11 mouse cellular contexts compared by ENCODE assay signal in the genomic region with DNA sequence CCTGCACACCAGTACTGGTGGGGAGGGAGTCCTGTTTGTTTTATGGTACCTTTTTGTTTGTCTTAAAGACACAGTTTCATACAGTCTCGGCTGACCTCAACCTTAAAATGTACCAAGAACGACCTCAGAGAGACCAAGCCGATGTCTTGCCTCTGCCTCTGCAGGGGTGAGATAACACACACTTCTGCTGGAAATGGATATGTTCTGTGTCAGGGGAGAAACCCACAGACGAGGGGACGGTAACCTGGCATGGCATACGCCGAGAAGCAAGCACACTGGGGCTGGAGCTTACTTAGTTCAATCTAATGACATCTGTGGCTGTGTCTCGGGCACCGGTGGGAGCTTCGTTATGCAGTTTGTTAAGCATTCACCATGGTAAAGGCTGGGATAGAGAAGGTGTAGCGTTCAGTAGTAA. TPM values are rescaled to one million over a fixed set of nuclear protein-coding genes. Genes with fewer than 3 reads are reported as not detected.
A peak's percentile ranks its signal among the peaks of the same experiment; 100 is the strongest.
DNase-seq lines count a peak whose midpoint lies in the region; ATAC-seq lines count a peak whose summit lies in the region.
"Had no signal": no experiment of that assay in that cellular context is flagged by ENCODE, and none has a peak within 500 bp of the region (broad histone marks: within the 10 kb centered on the region; RNA-seq: fewer than 3 reads in every experiment).

No protein-coding gene starts in this region.

- no peaks in the 10 kb centered on the region for H3K27me3 ChIP-seq in lung, embryonic 15.5 days
- no peaks in the 10 kb centered on the region for H3K27me3 ChIP-seq in erythroblast, embryonic 14.5 days (ENCODE audit: control insufficient read depth)
- H3K27me3 ChIP-seq: Patski had no signal

- no peak for DNase-seq in lung, adult 18-20 months
- peak; percentile 93 for DNase-seq in MEL-GATA-1-ER (ENCODE audit: extremely low read depth, low read depth)
- DNase-seq in adrenal gland, adult 8-10 months, result no peak
- no peak for DNase-seq in cerebellum, postnatal 36 days
- DNase-seq in gastrocnemius, adult 8-10 months (ENCODE audit: low spot score in 2 of 2), result no peak
- DNase-seq: gastrocnemius, postnatal 10 days; kidney, adult 11 months had no signal

- H3K4me3 ChIP-seq in lung, embryonic 15.5 days, result no peak overlapping the region
- peak overlapping the region; percentile 53 for H3K4me3 ChIP-seq in erythroblast, embryonic 14.5 days (replicated peaks)
- no peak overlapping the region for H3K4me3 ChIP-seq in macrophage (ENCODE audit: inconsistent target)

- H3K36me3 ChIP-seq in lung, embryonic 15.5 days, result no peaks in the 10 kb centered on the region
- H3K36me3 ChIP-seq in erythroblast, embryonic 14.5 days (ENCODE audit: control insufficient read depth), result peaks cover 5% of the 10 kb centered on the region; the same call in 1 of the 2 replicates
- H3K36me3 ChIP-seq in macrophage (ENCODE audit: inconsistent target), result no peaks in the 10 kb centered on the region

- 32% methylated on average over 11 of the region's 11 CpGs for WGBS in lung, embryonic 15.5 days
- 38% methylated on average over 10 of the region's 11 CpGs for WGBS in macrophage (ENCODE audit: missing documents)

- no peaks in the 10 kb centered on the region for H3K9me3 ChIP-seq in lung, embryonic 15.5 days
- H3K9me3 ChIP-seq in erythroblast, embryonic 14.5 days (ENCODE audit: control insufficient read depth, low read length), result no peaks in the 10 kb centered on the region

- H3K4me2 ChIP-seq in lung, embryonic 15.5 days, result no peak overlapping the region; the same call in 1 of the 2 replicates

- H3K9ac ChIP-seq in lung, embryonic 15.5 days, result no peak overlapping the region

- no peak for ATAC-seq in lung, embryonic 15.5 days (ENCODE audit: borderline replicate concordance, extremely low read depth, low FRiP score, low TSS enrichment)
- ATAC-seq: Patski had no signal

- H3K4me1 ChIP-seq in lung, embryonic 15.5 days, result peaks cover 33% of the 10 kb centered on the region
- H3K4me1 ChIP-seq in erythroblast, embryonic 14.5 days (ENCODE audit: control insufficient read depth), result peaks cover 85% of the 10 kb centered on the region

- peak overlapping the region; percentile 68 for H3K27ac ChIP-seq in lung, embryonic 15.5 days
- peak overlapping the region; percentile 31 for H3K27ac ChIP-seq in macrophage

- no peaks in the 10 kb centered on the region for H3K79me2 ChIP-seq in macrophage (ENCODE audit: inconsistent target)

RNA-seq across cellular contexts. Expression of gene Ina, which starts 30.5 kb away (rescaled TPM):
- 1.0 and 2.3 TPM in 2 replicates for polyA plus RNA-seq in lung, embryonic 15.5 days (2015; fragmentation: Nextera tagmentation; extraction: Ambion mirVana)
- not detected in 2 replicates for polyA plus RNA-seq in erythroblast, embryonic 14.5 days (2012)
- total RNA-seq in macrophage (2018; cell fraction: chromatin; rRNA removed), result not detected
- total RNA-seq in macrophage (2018; cell fraction: cytosol; rRNA removed), result not detected
- not detected for total RNA-seq in macrophage (2018; cell fraction: nucleus; rRNA removed)
- polyA plus RNA-seq in macrophage (2018), result not detected in 3 replicates
- total RNA-seq in adrenal gland, adult 8-10 months (2022), result 1 to 10 TPM; 6.1 to 9.9 (median 7.6) TPM
- not detected for total RNA-seq in gastrocnemius, adult 8-10 months (2022)

RNA-seq across cellular contexts. Expression of gene Nt5c2, which starts 31.0 kb away (rescaled TPM):
- polyA plus RNA-seq in lung, embryonic 15.5 days (2015; fragmentation: Nextera tagmentation; extraction: Ambion mirVana), result 85.4 and 86.0 TPM in 2 replicates
- polyA plus RNA-seq in erythroblast, embryonic 14.5 days (2012), result 0.55 and 0.66 TPM in 2 replicates
- total RNA-seq in macrophage (2018; cell fraction: chromatin; rRNA removed), result 100 to 1,000 TPM in 17 of 26 experiments, 10 to 100 TPM in 9; 27.4 to 302 (median 150) TPM
- total RNA-seq in macrophage (2018; cell fraction: cytosol; rRNA removed), result 10 to 100 TPM; 27.9 to 50.7 (median 38.9) TPM
- total RNA-seq in macrophage (2018; cell fraction: nucleus; rRNA removed), result 100 to 1,000 TPM in 6 of 26 experiments, 10 to 100 TPM in 20; 22.1 to 136 (median 68.3) TPM
- polyA plus RNA-seq in macrophage (2018), result 37.6 to 49.9 TPM (median 47.8 TPM) in 3 replicates
- 10 to 100 TPM; 44.2 to 83.0 (median 65.5) TPM for total RNA-seq in adrenal gland, adult 8-10 months (2022)
- 10 to 100 TPM in 1 of 4 experiments, 1 to 10 TPM in 3; 5.8 to 10.2 (median 8.1) TPM for total RNA-seq in gastrocnemius, adult 8-10 months (2022)

Comparison
In these comparisons a context has a peak if more than half of its experiments do, and no peak if none do; other contexts are left out.
1. RNA of gene Nt5c2, which starts 31.0 kb away (polyA plus RNA-seq): 85.4 to 86.0 TPM in lung, embryonic 15.5 days and 37.6 to 49.9 TPM in macrophage; 0.55 to 0.66 TPM in erythroblast, embryonic 14.5 days; every median in the first group is over 10 times any median in the second.